Mouse (Mus musculus) bone marrow, adult 2 months (tissue): ENCODE results near the gene Slc22a15.

Experiments
- CTCF ChIP-seq: fragments of 200-500 bp; IDR thresholded peaks from 2 replicates; pipeline ENCODE4 v1.5.1; 2011; ENCODE audit warnings: low read length, control low read depth; ENCODE audit not compliant: control insufficient read depth, insufficient read depth
- POLR2A ChIP-seq: fragments of 200-500 bp; IDR thresholded peaks from 2 replicates; pipeline ENCODE4 v1.6.1; 2011; ENCODE audit warnings: low read depth, mild to moderate bottlenecking, control low read depth, low read length, borderline replicate concordance; ENCODE audit not compliant: control insufficient read depth

DNA sequence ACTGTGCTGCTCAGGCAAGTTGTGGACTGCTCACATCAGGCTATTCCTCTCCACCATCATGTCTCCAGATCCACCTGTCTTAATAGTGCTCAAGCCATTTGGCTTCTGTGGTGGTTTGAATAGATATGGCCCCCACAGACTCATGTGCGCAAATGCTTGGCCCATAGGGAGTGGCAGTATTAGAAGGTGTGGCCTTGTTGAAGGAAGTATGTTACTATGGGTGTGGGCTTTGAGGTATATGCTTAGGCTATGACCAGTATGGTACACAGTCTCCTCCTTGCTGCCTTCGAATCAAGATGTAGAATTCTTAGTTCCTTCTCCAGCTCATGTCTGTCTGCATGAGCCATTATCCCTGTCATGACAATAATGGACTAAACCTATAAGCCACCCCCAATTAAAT lies 9.6 kb upstream of the Slc22a15 start:
- TF ChIP-seq CTCF (no peak), POLR2A (no peak)
